Mouse (Mus musculus) forebrain, embryonic 14.5 days (tissue): ENCODE data around the gene Tmem262. TPM values are rescaled to one million over a fixed set of nuclear protein-coding genes. Genes with fewer than 3 reads are reported as not detected.

ENCODE experiments used
- ATAC-seq: fragments of 200-750 bp; cut with Nextera tagmentation; 2 replicates; pipeline ENCODE4 v1.8.0; 2017; ENCODE audit warnings: mild to moderate bottlenecking, moderate library complexity
- DNase-seq: peaks from one replicate; pipeline ENCODE4 v3.0.0-alpha.2; 2015; ENCODE audit warnings: low spot score
- H3K27ac ChIP-seq: fragments of 300-500 bp; sonication (generic); 2 replicates; pipeline ENCODE4 v1.5.1; 2014; ENCODE audit warnings: low read depth, mild to moderate bottlenecking, control low read depth, low read length, moderate library complexity
- H3K27me3 ChIP-seq: fragments of 300-500 bp; sonication (generic); replicated peaks from 2 replicates; pipeline ENCODE4 v1.6.1; 2014; ENCODE audit warnings: low read length, control low read depth, mixed read lengths; ENCODE audit not compliant: control insufficient read depth, insufficient read depth
- H3K36me3 ChIP-seq: fragments of 300-500 bp; sonication (generic); 2 replicates; pipeline ENCODE4 v1.6.1; 2014; ENCODE audit warnings: low read length, control low read depth; ENCODE audit not compliant: control insufficient read depth, insufficient read depth
- H3K4me1 ChIP-seq: fragments of 300-500 bp; sonication (generic); 2 replicates; pipeline ENCODE4 v1.6.1; 2014; ENCODE audit warnings: antibody characterized with exemption, low read length, control low read depth; ENCODE audit not compliant: control insufficient read depth, insufficient read depth
- H3K4me2 ChIP-seq: fragments of 300-500 bp; sonication (generic); 2 replicates; pipeline ENCODE4 v1.6.1; 2014; ENCODE audit warnings: mild to moderate bottlenecking, control low read depth, low read length
- H3K4me3 ChIP-seq: fragments of 300-500 bp; sonication (generic); 2 replicates; pipeline ENCODE4 v1.5.1; 2014; ENCODE audit warnings: low read depth, low read length, control low read depth
- H3K9ac ChIP-seq: fragments of 300-500 bp; sonication (generic); 2 replicates; pipeline ENCODE4 v1.6.1; 2014; ENCODE audit warnings: mild to moderate bottlenecking, low read length, control low read depth, moderate library complexity
- H3K9me3 ChIP-seq: fragments of 300-500 bp; sonication (generic); replicated peaks from 2 replicates; pipeline ENCODE4 v1.6.1; 2016; ENCODE audit warnings: low read length, control low read depth, mixed read lengths; ENCODE audit not compliant: control insufficient read depth
- WGBS: fragments of 180-500 bp; shearing (Covaris S2); extraction: QIAGEN DNeasy Blood & Tissue Kit; methylation state at CpG from one replicate; pipeline ENCODE4 v1.1.7; 2014; 5-methylcytosine and 5-hydroxymethylcytosine counted together
- polyA plus RNA-seq: library from polyadenylated mRNA; unstranded; fragments of >200 nt; fragmentation: Nextera tagmentation; extraction: Ambion mirVana; gene quantifications from 2 replicates; pipeline ENCODE4 v1.2.1, GENCODE M21; 2014

The Tmem262 gene
- polyA plus RNA-seq, 1 experiment from 2014 or later: not detected

GRCm38 (mm10) chr19:6082156-6082555 is 2.3 kb downstream of the Tmem262 start, which contains the start of gene Gm28374:
Gm28374 (minus strand) TSS chr19:6082256.
- Histone ChIP-seq H3K4me3 (no peak within 1 kb of the TSS), H3K4me2 (no peak within 1 kb of the TSS), H3K27me3 (no peaks in the 10 kb centered on the region), H3K9me3 (no peaks in the 10 kb centered on the region), H3K27ac (no peak within 1 kb of the TSS), H3K36me3 (peaks cover 32% of the 10 kb centered on the region), H3K4me1 (peaks cover 8% of the 10 kb centered on the region; the same call in 1 of the 2 replicates), H3K9ac (no peak within 1 kb of the TSS)
- DNase-seq (no peak), ATAC-seq (no peak)
- 87% methylated on average over 9 of the region's 9 CpGs for WGBS

- under 1% methylated on average over 58 of the region's 58 CpGs for WGBS
- peak within 1 kb of the TSS; percentile 68 for H3K4me3 ChIP-seq
- peak; percentile 95 for ATAC-seq
- H3K9me3 ChIP-seq: no peaks in the 10 kb centered on the region
- H3K9ac ChIP-seq: peak within 1 kb of the TSS; percentile 71
- peaks cover 8% of the 10 kb centered on the region; the same call in 1 of the 2 replicates for H3K4me1 ChIP-seq
- 0 out of 2 replicates have a peak within 1 kb of the TSS, but pooled peaks have one; percentile 39 for H3K27ac ChIP-seq
- peaks cover 42% of the 10 kb centered on the region for H3K36me3 ChIP-seq
- no peaks in the 10 kb centered on the region for H3K27me3 ChIP-seq
- peak; percentile 99 for DNase-seq
- H3K4me2 ChIP-seq: peak within 1 kb of the TSS; percentile 92
These were observed 4.8 kb downstream of the Tmem262 start, which contains the start of the genes Zfpl1 and Cdca5 for GRCm38 (mm10) chr19:6084478-6085248. Zfpl1 (minus strand) TSS chr19:6084956. Cdca5 (plus strand) TSS chr19:6084983.

GRCm38 (mm10) chr19:6085417-6085879 is 5.6 kb downstream of the Tmem262 start:
- Histone ChIP-seq H3K9ac (peak overlapping the region; percentile 71), H3K4me2 (peak overlapping the region; percentile 88), H3K36me3 (peaks cover 43% of the 10 kb centered on the region), H3K27me3 (no peaks in the 10 kb centered on the region), H3K27ac (no peak overlapping the region), H3K4me3 (peak overlapping the region; percentile 68), H3K9me3 (no peaks in the 10 kb centered on the region), H3K4me1 (peaks cover 8% of the 10 kb centered on the region; the same call in 1 of the 2 replicates)
- ATAC-seq (peak; percentile 80), DNase-seq (peak; percentile 80)
- under 1% methylated on average over 17 of the region's 17 CpGs for WGBS

- Histone ChIP-seq H3K27ac (no peak overlapping the region), H3K27me3 (no peaks in the 10 kb centered on the region), H3K9me3 (no peaks in the 10 kb centered on the region), H3K4me2 (no peak overlapping the region), H3K9ac (no peak overlapping the region), H3K4me1 (peaks cover 7% of the 10 kb centered on the region; the same call in 1 of the 2 replicates), H3K4me3 (no peak overlapping the region), H3K36me3 (peaks cover 43% of the 10 kb centered on the region)
- DNase-seq (no peak), ATAC-seq (no peak)
- 96% methylated on average over 13 of the region's 13 CpGs for WGBS
These were observed 9.0 kb downstream of the Tmem262 start for GRCm38 (mm10) chr19:6088841-6089240.

GRCm38 (mm10) chr19:6094119-6094518 is 14.3 kb downstream of the Tmem262 start, which contains the start of gene AC131692.1:
AC131692.1 (plus strand) TSS chr19:6094419.
- Histone ChIP-seq H3K36me3 (peaks cover 44% of the 10 kb centered on the region), H3K27ac (no peak within 1 kb of the TSS), H3K4me2 (no peak within 1 kb of the TSS), H3K4me1 (no peaks in the 10 kb centered on the region), H3K4me3 (no peak within 1 kb of the TSS), H3K9ac (no peak within 1 kb of the TSS), H3K27me3 (no peaks in the 10 kb centered on the region), H3K9me3 (no peaks in the 10 kb centered on the region)
- no peak for ATAC-seq
- no peak for DNase-seq
- 93% methylated on average over 7 of the region's 7 CpGs for WGBS

- 89% methylated on average over 3 of the region's 3 CpGs for WGBS
- Histone ChIP-seq H3K9me3 (no peaks in the 10 kb centered on the region), H3K4me2 (no peak overlapping the region), H3K36me3 (peaks cover 15% of the 10 kb centered on the region; the same call in 1 of the 2 replicates), H3K27me3 (no peaks in the 10 kb centered on the region), H3K27ac (no peak overlapping the region), H3K9ac (no peak overlapping the region), H3K4me3 (no peak overlapping the region), H3K4me1 (no peaks in the 10 kb centered on the region)
- no peak for ATAC-seq
- no peak for DNase-seq
These were observed 18.0 kb downstream of the Tmem262 start for GRCm38 (mm10) chr19:6097847-6098246.

- Histone ChIP-seq H3K4me1 (no peaks in the 10 kb centered on the region), H3K36me3 (no peaks in the 10 kb centered on the region), H3K9me3 (no peaks in the 10 kb centered on the region), H3K27ac (no peak overlapping the region), H3K4me3 (no peak overlapping the region), H3K9ac (no peak overlapping the region), H3K27me3 (no peaks in the 10 kb centered on the region), H3K4me2 (no peak overlapping the region)
- 84% methylated on average over 6 of the region's 6 CpGs for WGBS
- no peak for ATAC-seq
- no peak for DNase-seq
These were observed 21.4 kb downstream of the Tmem262 start for GRCm38 (mm10) chr19:6101186-6101585.

GRCm38 (mm10) chr19:6102169-6102853 is 22.5 kb downstream of the Tmem262 start:
- no peak overlapping the region for H3K9ac ChIP-seq
- ATAC-seq (no peak), DNase-seq (no peak)
- no peaks in the 10 kb centered on the region for H3K36me3 ChIP-seq
- H3K9me3 ChIP-seq: no peaks in the 10 kb centered on the region
- no peak overlapping the region for H3K4me2 ChIP-seq
- no peak overlapping the region for H3K4me3 ChIP-seq
- no peak overlapping the region for H3K27ac ChIP-seq
- no peaks in the 10 kb centered on the region for H3K4me1 ChIP-seq
- H3K27me3 ChIP-seq: no peaks in the 10 kb centered on the region
- 79% methylated on average over 6 of the region's 6 CpGs for WGBS
